ENCODE assay signal across 18 mouse cellular contexts in the genomic region with DNA sequence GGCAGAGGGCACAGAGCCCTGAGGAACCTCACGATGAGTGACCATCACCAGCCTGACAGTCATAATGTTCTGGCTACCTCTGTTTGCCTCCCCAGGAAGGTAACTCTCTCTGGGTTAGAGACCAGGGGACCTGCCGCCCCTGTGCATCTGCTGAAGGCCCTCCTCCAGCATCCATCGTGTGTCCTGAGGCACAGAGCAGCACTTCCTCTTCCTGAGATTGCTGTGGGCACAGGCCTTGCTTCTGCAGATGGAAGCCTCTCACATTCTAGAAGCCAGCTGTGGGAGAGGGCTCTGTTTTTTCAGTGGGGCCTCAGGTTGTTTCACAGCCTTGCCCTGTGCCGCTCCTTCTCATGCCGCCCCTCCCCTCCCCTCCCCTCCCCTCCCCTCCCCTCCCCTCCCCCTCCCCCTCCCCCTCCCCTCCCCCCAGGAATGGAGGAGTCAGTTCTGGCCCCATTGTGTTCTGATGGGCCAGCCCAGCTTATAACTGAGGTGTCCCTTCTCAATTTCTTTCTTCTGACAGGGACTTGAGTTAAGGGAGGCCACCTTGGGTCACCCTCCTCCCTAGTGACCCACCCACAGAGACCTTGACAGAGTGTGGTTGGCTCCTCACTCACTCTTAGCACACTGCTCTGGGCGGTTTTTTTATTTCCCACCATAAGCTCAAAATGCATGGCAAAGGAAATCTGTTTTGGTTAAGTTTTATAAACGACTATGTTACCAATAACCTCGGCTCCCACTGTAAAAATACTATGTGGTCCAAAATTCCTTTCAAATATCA.
A peak's percentile ranks its signal among the peaks of the same experiment; 100 is the strongest.
DNase-seq lines count a peak whose midpoint lies in the region; ATAC-seq and TF ChIP-seq lines count a peak whose summit lies in the region.
"Had no signal": no experiment of that assay in that cellular context is flagged by ENCODE, and none has a peak within 500 bp of the region (broad histone marks: within the 10 kb centered on the region; RNA-seq: fewer than 3 reads in every experiment).

No protein-coding gene starts in this region.

- H3K36me3 ChIP-seq in heart, embryonic 15.5 days, result no peaks in the 10 kb centered on the region
- H3K36me3 ChIP-seq in heart, embryonic 12.5 days, result no peaks in the 10 kb centered on the region
- H3K36me3 ChIP-seq in limb, embryonic 14.5 days (ENCODE audit: control insufficient read depth, insufficient read depth, low read length), result 0 out of 2 replicates have a peak, but pooled peaks cover 5% of the 10 kb centered on the region
- H3K36me3 ChIP-seq: heart, embryonic 13.5 days; kidney, embryonic 15.5 days had no signal

- ATAC-seq in heart, embryonic 15.5 days (replicated peaks; ENCODE audit: insufficient number of reproducible peaks, insufficient read depth, low FRiP score, low read depth), result no peak
- no peak for ATAC-seq in heart, embryonic 12.5 days (ENCODE audit: insufficient number of reproducible peaks, low FRiP score)
- ATAC-seq in limb, embryonic 14.5 days (ENCODE audit: low FRiP score, low read depth), result peak; percentile 20; the same call in 1 of the 2 replicates
- ATAC-seq: lung, postnatal 0 days had no signal

- no peak overlapping the region for H3K4me3 ChIP-seq in heart, embryonic 15.5 days
- no peak overlapping the region for H3K4me3 ChIP-seq in heart, embryonic 12.5 days
- no peak overlapping the region for H3K4me3 ChIP-seq in limb, embryonic 14.5 days (replicated peaks; ENCODE audit: low read length)
- H3K4me3 ChIP-seq: forebrain, embryonic 10.5 days; heart, embryonic 13.5 days; hindbrain, embryonic 12.5 days; kidney, embryonic 15.5 days; neural tube, embryonic 12.5 days had no signal

- 63% methylated on average over 7 of the region's 8 CpGs for WGBS in heart, embryonic 15.5 days
- WGBS in heart, embryonic 12.5 days, result 66% methylated on average over 8 of the region's 8 CpGs
- WGBS in limb, embryonic 14.5 days, result 34% methylated on average over 8 of the region's 8 CpGs

- H3K27ac ChIP-seq in heart, embryonic 15.5 days, result peak overlapping the region; percentile 84
- H3K27ac ChIP-seq in heart, embryonic 12.5 days (ENCODE audit: poor library complexity, severe bottlenecking), result no peak overlapping the region
- H3K27ac ChIP-seq in limb, embryonic 14.5 days (replicated peaks; ENCODE audit: low read depth, low read length), result 0 out of 2 replicates have a peak overlapping the region, but pooled peaks have one; percentile 43
- H3K27ac ChIP-seq: forebrain, embryonic 10.5 days; hindbrain, embryonic 12.5 days; kidney, embryonic 15.5 days; liver, embryonic 14.5 days; neural tube, embryonic 12.5 days had no signal

- H3K9ac ChIP-seq in heart, embryonic 15.5 days, result no peak overlapping the region
- no peak overlapping the region for H3K9ac ChIP-seq in heart, embryonic 12.5 days
- 0 out of 2 replicates have a peak overlapping the region, but pooled peaks have one; percentile 0 for H3K9ac ChIP-seq in limb, embryonic 14.5 days (ENCODE audit: low read depth, low read length, severe bottlenecking)
- H3K9ac ChIP-seq: hindbrain, embryonic 12.5 days; kidney, embryonic 15.5 days; liver, embryonic 14.5 days; neural tube, embryonic 12.5 days had no signal

- no peaks in the 10 kb centered on the region for H3K9me3 ChIP-seq in heart, embryonic 15.5 days (replicated peaks)
- H3K9me3 ChIP-seq in heart, embryonic 12.5 days (replicated peaks), result no peaks in the 10 kb centered on the region
- H3K9me3 ChIP-seq in limb, embryonic 14.5 days (ENCODE audit: control insufficient read depth, low read length), result no peaks in the 10 kb centered on the region
- H3K9me3 ChIP-seq: forebrain, embryonic 10.5 days; heart, embryonic 13.5 days; hindbrain, embryonic 12.5 days; kidney, embryonic 15.5 days; neural tube, embryonic 12.5 days had no signal

- TF ChIP-seq POLR2A in limb, embryonic 14.5 days (IDR thresholded peaks at IDR 0.05; ENCODE audit: borderline replicate concordance, extremely low read depth, insufficient read depth, insufficient read length), result no peak

- no peak overlapping the region for H3K4me2 ChIP-seq in heart, embryonic 15.5 days
- no peak overlapping the region for H3K4me2 ChIP-seq in heart, embryonic 12.5 days
- H3K4me2 ChIP-seq in limb, embryonic 14.5 days (replicated peaks; ENCODE audit: low read depth, low read length, severe bottlenecking), result no peak overlapping the region
- H3K4me2 ChIP-seq: heart, embryonic 13.5 days; hindbrain, embryonic 12.5 days; kidney, embryonic 15.5 days; neural tube, embryonic 12.5 days had no signal

- peaks cover 84% of the 10 kb centered on the region for H3K4me1 ChIP-seq in heart, embryonic 15.5 days (replicated peaks)
- peaks cover 88% of the 10 kb centered on the region for H3K4me1 ChIP-seq in heart, embryonic 12.5 days (replicated peaks)
- peaks cover 27% of the 10 kb centered on the region for H3K4me1 ChIP-seq in limb, embryonic 14.5 days (ENCODE audit: control insufficient read depth, insufficient read depth, low read length)

- DNase-seq in adrenal gland, postnatal 10 days, result peak; percentile 28
- no peak for DNase-seq in adrenal gland, postnatal 4 days (ENCODE audit: low spot score in 2 of 2)
- DNase-seq in adrenal gland, postnatal 36 days, result peak; percentile 37 to 42
- peak; percentile 53 for DNase-seq in limb, embryonic 14.5 days (ENCODE audit: low spot score)
- DNase-seq in T-cell, adult 2 months (ENCODE audit: low spot score), result no peak
- DNase-seq: layer of hippocampus, postnatal 36 days; right cerebral cortex, postnatal 14 days; thymus, postnatal 14 days had no signal

- no peaks in the 10 kb centered on the region for H3K27me3 ChIP-seq in heart, embryonic 15.5 days
- no peaks in the 10 kb centered on the region for H3K27me3 ChIP-seq in heart, embryonic 12.5 days (replicated peaks)
- no peaks in the 10 kb centered on the region for H3K27me3 ChIP-seq in limb, embryonic 14.5 days (ENCODE audit: control insufficient read depth, insufficient read depth, low read length)
- H3K27me3 ChIP-seq: CH12.LX; heart, embryonic 13.5 days; hindbrain, embryonic 12.5 days; kidney, embryonic 15.5 days; neural tube, embryonic 12.5 days had no signal

Comparison
In these comparisons a context has a peak if more than half of its experiments do, and no peak if none do; other contexts are left out.
1. DNase-seq: peak in adrenal gland, postnatal 10 days (single experiment), adrenal gland, postnatal 36 days (2 of 2) and limb, embryonic 14.5 days (single experiment); none in adrenal gland, postnatal 4 days (0 of 2) and T-cell, adult 2 months (single experiment).